Mouse (Mus musculus) megakaryocyte progenitor cell, adult 5-6 weeks (primary cell): ENCODE measurements around the gene Fbxl18. TPM values are rescaled to one million over a fixed set of nuclear protein-coding genes. Genes with fewer than 3 reads are reported as not detected.

Experiments
- ATAC-seq: replicated peaks from 2 replicates; pipeline ENCODE4 v1.8.0; 2016; ENCODE audit warnings: mild to moderate bottlenecking, moderate TSS enrichment, inconsistent platforms; ENCODE audit not compliant: poor library complexity
- total RNA-seq, 2 experiments: library from RNA; stranded (forward) in 1 of 2; stranded (reverse) in 1 of 2; fragments of 157-497, 149-512 nt in 1 of 2; fragments of 200-1000 nt in 1 of 2; gene quantifications; 2 replicates each; pipeline versions ENCODE4 v1.2.3 to v1.2.4; 2015 to 2017

Fbxl18 gene
- total RNA-seq, 2 experiments from 2014 or later: 1.9 to 2.4 TPM

DNA sequence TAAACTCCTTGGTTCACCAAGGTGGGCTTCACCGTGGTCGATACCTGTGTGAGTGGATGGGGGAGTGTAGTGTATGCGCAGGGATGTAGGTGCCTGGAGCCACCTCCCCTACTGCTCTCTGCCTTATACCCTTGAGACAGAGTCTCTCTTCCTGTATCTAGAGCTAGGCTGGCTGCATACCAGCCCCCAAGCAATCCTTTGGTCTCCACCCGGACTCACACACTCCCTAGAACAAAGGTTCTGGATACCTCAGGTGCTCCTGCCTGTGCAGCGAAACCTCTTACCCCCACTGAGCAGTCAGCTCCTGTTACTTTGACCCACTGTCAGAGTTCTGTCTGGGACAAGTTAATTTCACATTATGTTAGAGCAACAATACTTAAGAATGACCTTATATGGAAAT, 69.6 kb downstream of the Fbxl18 start:
- ATAC-seq: no peak

DNA sequence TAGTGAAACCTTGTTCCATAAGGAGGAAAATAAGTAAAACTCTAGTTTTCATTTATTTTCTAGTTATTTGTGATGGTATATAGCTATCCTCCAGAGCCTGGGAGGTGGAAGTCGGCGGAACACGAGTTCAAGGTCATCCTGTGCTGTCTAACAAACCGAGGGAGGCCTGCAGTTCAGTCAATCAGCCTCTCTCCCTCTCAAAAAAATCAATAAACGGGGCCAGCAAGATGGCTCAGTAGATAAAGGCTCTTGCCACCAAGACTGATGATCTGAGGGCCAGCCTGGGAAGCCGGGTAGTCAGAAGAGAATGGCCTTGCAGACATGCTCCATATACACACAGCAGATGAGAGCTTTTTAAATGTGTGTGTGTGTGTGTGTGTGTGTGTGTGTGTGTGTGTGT, 71.1 kb downstream of the Fbxl18 start:
- ATAC-seq: no peak

DNA sequence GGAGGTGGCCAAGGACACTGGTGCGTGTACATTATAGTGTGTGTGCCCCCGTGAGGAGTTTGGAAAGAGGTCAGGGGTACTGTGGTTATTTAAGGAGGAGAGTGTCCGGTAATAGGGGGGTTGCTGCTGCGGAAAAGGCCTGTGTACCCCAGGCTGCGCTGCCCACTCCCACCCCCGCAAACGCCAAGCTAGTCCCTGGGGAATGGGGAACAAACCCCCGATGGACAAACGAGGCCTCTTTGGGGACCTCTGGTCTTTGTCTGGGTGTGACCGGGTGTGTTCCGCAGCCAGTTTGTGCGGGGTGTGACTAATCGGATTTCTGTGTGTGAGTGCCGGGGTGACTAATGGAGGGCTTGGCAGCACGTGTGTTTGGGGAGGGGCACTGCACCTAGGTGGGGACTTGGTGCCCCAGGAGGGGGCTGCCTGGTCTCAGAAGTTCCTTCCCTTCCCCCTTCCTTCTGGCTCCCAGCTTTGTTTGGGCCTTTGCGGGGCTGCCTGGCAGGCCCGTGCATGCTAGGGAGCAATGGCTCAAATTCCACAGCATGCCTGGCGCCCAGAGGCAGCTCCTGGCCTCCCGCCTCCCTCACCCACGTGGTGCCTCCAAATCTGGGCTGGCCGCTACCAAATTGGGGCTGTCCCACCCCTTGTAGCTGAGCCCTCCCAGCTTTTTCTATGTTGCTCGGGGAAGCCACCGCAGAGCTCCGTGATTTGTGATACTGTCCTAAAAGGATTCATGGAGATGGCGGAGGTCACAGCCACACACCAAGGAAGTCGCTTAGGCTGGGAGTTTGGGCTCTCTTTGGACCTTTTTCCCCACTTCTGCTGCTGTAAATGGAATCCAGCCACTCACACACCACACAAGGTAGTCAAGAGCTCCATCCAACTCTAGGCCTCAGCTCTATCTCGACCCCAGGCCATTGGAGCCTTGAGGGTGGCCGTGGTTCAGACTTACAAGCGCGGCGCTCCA, 71.8 kb downstream of the Fbxl18 start:
- no peak for ATAC-seq

DNA sequence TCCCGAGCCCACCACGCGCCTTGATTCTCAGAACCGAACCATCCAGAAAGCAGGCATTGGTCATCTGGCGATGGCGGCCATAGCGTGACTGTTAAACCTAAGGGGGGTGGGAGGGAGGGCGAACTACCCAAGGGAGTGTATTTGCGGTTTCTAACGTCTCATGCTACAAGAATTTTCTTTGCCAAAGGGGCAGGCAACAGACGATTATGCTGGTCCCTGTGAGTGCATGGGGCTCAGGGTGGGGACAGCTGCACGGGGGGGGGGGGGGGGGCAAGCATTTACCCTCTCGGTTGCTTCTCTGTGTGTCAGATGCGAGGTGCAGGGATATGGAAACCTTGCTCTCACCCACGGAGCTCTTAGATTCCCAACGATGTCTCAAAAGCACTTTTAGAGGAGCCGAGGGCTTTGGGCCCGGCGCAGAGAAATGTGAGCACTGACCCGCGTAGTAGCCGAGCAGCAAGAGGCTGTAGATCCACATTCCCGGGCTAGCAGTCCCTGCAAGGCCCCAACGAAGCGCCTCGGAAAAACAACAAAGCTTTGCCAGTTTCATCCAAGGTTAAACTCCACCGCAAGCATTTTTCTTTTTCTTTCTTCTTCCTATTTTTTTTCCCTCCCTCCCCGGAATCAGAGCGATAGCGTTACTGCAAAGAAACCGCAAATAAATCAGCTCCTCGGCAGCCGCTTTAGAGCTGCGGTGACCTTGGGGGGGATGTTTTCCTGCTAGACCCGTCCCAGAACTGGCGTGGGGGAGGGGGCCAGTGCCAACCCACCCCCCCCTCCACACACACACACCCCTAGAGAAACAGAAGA, 72.7 kb downstream of the Fbxl18 start:
- no peak for ATAC-seq

DNA sequence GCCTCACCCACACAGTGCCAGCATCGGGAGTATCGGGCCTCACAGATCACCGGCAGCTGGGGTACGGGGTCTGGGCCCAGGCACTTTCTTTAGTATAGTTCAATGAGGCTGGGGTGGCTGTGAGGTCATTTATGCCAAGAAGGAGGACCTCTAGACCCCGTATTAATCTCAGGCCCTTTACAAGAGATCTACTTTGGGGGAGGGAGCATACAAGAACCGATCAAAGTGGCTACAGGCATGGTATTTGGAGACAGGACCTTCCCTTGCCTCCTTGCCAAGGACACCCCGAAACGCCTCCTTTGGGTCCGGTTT, 73.3 kb downstream of the Fbxl18 start:
- no peak for ATAC-seq

DNA sequence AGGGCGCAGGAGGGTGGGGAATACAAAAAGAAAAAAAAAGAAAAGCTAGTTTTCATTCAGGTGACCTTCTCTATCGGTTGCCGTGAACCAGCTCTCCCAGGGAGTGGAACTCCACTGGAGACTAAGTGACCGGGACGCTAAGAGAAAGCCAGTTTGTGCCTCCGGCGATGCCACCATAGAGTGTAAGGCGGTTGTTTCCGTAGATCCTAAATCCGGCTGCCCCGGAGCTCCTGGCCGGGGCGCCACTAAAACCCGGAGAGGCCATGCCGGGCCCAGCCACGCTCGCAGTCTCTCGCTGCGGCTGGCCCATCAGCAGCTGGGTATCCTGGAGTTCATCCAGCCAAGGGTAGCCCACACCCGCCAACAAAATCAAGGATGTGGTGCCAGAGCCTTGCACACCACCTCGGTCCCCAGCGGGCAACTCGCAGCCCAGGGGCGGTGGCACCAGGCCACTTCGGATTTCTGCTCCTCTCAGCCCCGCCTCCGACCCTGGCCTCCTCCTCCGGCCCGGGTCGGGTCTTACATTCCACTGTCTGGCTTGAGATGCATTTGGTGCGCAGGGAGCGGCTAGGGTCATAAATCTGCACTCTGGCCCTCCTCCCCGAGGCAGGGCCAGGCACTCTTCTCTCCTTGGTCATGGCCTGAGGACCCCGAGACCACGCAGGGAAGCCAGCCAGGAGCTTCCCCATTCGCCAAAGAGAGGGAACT, 73.8 kb downstream of the Fbxl18 start:
- peak; percentile 44 for ATAC-seq

DNA sequence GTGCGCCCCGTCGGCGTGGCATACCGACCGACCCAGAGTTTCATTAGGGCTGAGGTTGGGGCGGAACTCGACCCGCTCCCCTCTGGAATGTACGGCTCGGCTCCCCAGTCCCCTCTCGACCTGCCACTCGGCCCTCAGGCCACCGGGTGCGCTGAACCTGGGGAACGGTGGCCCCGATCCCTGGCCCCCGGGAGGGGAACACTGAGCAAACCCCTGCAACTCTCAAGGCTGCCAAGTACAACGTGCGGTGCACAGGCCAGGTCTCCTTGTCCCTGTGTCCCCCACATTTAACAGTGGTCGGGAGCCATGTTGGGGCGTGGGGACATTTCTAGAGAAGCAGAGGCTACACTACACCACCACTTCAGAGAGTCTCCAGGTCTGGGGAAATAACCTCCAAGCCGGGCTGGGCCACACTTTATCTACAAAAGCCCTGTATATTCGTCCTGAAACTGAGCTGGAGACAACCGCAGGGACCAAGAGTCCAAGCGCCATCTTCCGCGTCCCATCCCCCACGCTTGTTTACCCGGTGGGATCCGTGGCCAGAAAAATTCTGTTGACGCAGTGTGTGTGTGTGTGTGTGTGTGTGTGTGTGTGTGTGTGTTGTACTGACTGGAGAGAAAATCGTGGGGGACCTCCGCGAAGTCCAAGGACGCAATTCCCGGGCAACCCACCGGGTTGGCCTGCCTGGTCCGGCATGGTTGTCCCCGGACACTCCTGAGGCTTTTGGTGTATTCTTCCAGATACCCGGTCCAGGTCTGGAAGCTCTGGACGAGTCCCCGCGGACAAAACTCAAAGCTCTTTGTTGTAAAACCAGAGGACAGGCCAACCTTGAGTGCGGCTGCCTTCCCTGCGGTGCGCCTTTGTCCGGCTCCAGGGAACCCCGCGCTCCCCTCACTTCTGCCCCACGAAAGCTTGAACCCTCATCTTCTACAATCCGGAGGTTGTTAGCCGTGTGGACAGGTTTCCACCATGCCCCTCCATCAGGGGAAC, 74.7 kb downstream of the Fbxl18 start:
- no peak for ATAC-seq

DNA sequence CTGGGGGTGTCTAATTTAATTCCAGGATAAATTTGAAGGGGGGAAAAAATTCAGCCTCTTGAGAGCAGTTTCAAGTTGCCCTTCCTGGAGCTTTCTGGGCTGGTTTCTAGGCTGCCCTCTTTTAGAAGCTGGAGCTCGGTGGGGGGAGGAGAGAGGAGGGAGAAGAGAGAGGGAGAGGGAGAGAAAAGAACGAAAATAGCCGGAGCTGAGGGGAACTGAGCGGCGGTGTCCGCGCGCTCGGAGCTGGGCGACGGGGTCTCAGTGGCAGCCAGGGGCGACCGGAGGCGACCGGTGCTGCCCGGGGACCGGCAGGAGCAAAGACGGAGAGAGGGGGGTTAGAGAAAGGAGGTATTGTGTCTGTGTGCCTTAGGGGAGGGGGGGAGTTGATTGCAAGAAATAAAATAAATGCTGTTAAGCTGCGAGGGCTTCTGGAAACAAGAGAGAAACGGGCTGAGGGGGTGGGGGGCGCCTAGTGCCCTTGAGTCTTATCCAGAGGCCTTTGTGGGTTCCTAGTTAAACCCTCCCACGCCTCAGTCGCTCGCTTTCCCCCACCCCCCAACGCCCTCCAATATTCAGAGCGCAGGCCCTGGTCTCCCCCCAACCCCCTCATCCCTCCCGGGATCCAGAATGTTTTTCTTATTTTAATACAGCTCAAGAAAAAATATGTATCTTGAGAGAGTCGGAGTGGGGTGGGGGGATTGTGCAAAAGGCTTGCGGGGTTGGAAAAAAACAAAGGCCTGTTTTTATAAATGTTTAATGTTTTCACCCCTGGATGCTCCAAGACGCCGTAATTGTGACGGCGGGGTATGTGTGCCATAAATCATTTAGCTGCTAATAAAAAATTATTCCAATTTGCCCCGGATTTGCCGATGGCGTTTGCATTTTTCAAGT, 75.6 kb downstream of the Fbxl18 start:
- no peak for ATAC-seq

DNA sequence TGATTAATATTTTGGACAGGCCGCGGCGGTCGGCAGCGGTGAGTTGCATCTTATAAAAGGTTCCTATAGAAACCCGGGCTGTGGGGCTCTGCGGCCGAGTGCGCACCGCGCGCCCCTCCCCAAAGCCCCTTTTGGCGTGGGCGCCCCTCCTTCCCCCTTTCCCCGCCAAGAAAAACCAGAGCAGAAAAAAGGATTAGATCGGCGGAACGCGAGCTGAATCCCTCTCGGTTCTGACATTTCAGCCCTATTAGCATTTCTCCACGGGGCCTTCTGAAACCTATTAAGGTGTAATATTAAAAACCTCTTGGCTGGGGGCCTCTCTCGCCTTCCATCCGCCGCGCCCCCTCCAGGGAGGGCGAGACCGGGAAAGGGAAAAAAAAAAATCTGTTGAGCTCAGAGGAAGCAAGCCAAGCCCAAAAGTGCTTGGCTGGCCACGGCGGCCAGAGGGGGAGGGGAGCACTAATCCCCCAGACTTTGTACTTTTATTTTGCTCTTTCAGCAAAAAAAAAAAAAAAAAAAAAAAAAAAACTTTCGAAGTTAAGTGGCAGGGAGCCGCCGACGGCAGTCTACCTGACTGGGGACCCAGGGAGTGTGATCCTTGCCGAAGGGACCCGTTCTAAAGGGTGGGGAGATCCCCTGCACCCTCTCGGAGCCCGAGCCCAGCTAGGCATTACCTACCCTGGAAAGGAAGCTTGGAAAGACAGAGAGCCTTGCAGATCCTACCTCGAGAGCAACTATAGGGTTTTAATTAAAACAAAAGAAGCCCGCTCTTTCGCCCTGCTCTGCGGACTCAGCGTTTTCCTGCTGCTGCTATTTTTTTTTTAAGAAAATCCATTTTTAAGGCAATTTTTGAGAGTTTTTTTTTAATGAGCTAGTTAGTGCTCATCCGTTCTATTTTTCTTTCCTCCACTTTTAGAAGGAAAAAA, 76.5 kb downstream of the Fbxl18 start:
- ATAC-seq: no peak

DNA sequence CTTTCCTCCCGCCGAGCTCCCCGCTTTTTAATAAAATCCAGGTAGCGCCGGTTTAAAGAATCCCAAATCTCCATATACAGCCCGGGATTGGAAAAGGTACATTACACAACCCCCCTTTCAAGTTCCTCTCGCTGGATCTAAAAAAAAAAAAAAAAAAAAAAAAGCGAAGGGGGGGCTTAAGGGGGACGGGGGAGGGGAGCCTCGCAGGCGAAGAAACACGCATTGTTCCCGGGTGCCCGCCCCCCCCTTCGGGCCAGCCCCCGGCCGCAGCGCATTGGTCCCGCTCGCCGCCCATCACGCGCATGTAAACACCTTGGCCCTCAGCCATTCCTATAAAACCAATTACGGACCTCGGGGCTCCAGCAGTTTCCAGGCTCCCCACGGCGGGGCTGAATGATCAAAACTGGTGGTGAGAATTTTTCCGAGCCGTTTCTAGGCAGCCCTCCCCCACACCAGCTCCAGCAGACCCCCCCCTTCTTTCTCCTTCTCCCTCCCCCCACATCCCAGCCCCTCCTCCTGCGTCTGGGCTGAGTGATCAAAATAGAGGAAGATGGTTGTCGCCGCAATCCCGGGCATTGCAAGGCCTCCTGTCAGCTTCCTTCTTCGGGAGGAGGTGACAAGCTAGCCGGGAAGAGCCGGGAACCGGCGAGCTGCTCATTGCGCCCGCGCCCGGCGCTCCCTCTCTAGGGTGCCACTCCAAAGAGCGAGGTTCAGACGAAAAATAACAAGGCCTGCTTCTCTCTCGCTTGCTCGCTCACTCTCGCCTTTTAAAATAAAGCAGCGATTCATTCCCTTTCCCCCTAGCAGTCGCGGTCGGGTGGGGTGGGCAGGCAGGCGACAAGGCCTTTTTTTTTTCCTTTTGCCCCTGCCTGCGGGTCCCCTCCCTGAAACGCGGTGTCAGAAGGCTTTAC, 77.4 kb downstream of the Fbxl18 start, which contains the start of gene Tnrc18:
Gene Tnrc18, minus strand, starts transcription at position 139 of the 911 bp plus-strand sequence.
- peak; percentile 39 for ATAC-seq

Other genes starting within 250 kb of the Fbxl18 start
- not detected in 2 replicates for gene Slc29a4, start 202.9 kb downstream of the Fbxl18 start, total RNA-seq (2015)
- not detected in 2 replicates for gene Slc29a4, start 202.9 kb downstream of the Fbxl18 start, total RNA-seq (2017)
- 27.3 and 30.2 TPM in 2 replicates for gene Tnrc18, start 77.8 kb downstream of the Fbxl18 start, total RNA-seq (2015)
- 10.9 and 14.5 TPM in 2 replicates for gene Tnrc18, start 77.8 kb downstream of the Fbxl18 start, total RNA-seq (2017)
- 5,014 and 5,318 TPM in 2 replicates for gene Actb, start 11.3 kb upstream of the Fbxl18 start, total RNA-seq (2015)
- 3,372 and 3,558 TPM in 2 replicates for gene Actb, start 11.3 kb upstream of the Fbxl18 start, total RNA-seq (2017)
- gene Fscn1, start 64.9 kb upstream of the Fbxl18 start, total RNA-seq (2015): 0.20 TPM in 1 of 2 replicates, not detected in the other
- 0.10 TPM in 1 of 2 replicates, not detected in the other for gene Fscn1, start 64.9 kb upstream of the Fbxl18 start, total RNA-seq (2017)
- 43.8 and 53.6 TPM in 2 replicates for gene Rnf216, start 217.6 kb upstream of the Fbxl18 start, total RNA-seq (2015)
- gene Rnf216, start 217.6 kb upstream of the Fbxl18 start, total RNA-seq (2017): 38.2 and 40.9 TPM in 2 replicates